Mouse (Mus musculus) left cerebral cortex, adult 6 months (tissue): ENCODE results near the gene Rpap3. TPM values are rescaled to one million over a fixed set of nuclear protein-coding genes. Genes with fewer than 3 reads are reported as not detected.

Experiments used
- long read RNA-seq, 2 experiments: library from polyadenylated mRNA; unstranded; transcript quantifications; one replicate each; pipeline ENCODE4 v2.0.0; 2019 to 2020
- polyA plus RNA-seq: library from polyadenylated mRNA; unstranded; fragments of <200 nt; fragmentation: Nextera tagmentation; gene quantifications from 2 replicates; pipeline ENCODE4 v1.2.3, GENCODE M21; 2021

Gene Rpap3
- polyA plus RNA-seq = 25.8 and 31.2 TPM in 2 replicates
- long read RNA-seq, experiment 1, transcript Rpap3-201 (17 exons, 2,271 nt) = major isoform, 205 of 231 reads
- long read RNA-seq, experiment 1, partial matches to known transcripts = 14 of 231 reads
- long read RNA-seq, experiment 1, other reads (novel, unspliced or antisense) = 12 of 231 reads
- long read RNA-seq, experiment 2, transcript Rpap3-201 (17 exons, 2,271 nt) = major isoform, 30 of 54 reads
- long read RNA-seq, experiment 2, partial matches to known transcripts = 23 of 54 reads
- long read RNA-seq, experiment 2, other reads (novel, unspliced or antisense) = 1 of 54 reads

GRCm38 (mm10) chr15:97705211-97706050, at the start of gene Rpap3:
TSS of gene Rpap3 (minus strand) at chr15:97705825.

GRCm38 (mm10) chr15:97731111-97731510, 25.5 kb upstream of the Rpap3 start, which contains the start of gene Endou:
TSS of gene Endou (minus strand) at chr15:97731339.

Other genes with a start within 250 kb of the Rpap3 start
- 3.5 and 5.8 TPM in 2 replicates for gene Endou, start 25.5 kb upstream of the Rpap3 start, polyA plus RNA-seq
- 6.6 and 9.1 TPM in 2 replicates for gene Rapgef3, start 62.1 kb upstream of the Rpap3 start, polyA plus RNA-seq
- gene Slc48a1, start 72.7 kb upstream of the Rpap3 start, polyA plus RNA-seq = 278 and 297 TPM in 2 replicates
- 2.2 and 3.2 TPM in 2 replicates for gene Hdac7, start 138.7 kb upstream of the Rpap3 start, polyA plus RNA-seq
- gene Vdr, start 204.8 kb upstream of the Rpap3 start, polyA plus RNA-seq = 0.06 and 0.11 TPM in 2 replicates